Mouse (Mus musculus) left cerebral cortex, postnatal 14 days (tissue): ENCODE data around the gene Sh3rf1. TPM values are rescaled to one million over a fixed set of nuclear protein-coding genes. Genes with fewer than 3 reads are reported as not detected.
A peak's percentile ranks its signal among the peaks of the same experiment; 100 is the strongest.
"Not testable (repeated sequence)": the region's sequence is repeated elsewhere in the genome, so short reads cannot be mapped to it uniquely, and the experiment has no call there.

Experiments
- DNase-seq, 2 experiments: peaks; one replicate each; pipeline ENCODE4 v3.0.0; 2021 to 2022; ENCODE audit warnings: low spot score in 2 of 2, mixed read lengths in 1 of 2
- intact Hi-C: fragments of 180-260 bp; cut with DNase I; formaldehyde crosslinking; loops from one replicate; pipeline ENCODE4 v1.15.1; 2025
- total RNA-seq, 2 experiments: library from RNA; stranded (reverse); gene quantifications; 2 replicates each; pipeline ENCODE4 v1.2.3; 2021

Gene Sh3rf1
- total RNA-seq, 2 experiments from 2014 or later: 39.5 to 41.7 TPM

GRCm38 (mm10) chr8:61385502-61386191 is 162.0 kb downstream of the Sh3rf1 start:
- intact Hi-C loops: loop anchor here (10.0 kb wide), 1 partner anchor 99 kb away; the partner anchor contains the start of gene Cbr4
- DNase-seq: no peak

- intact Hi-C loops: loop anchor here (10.0 kb wide), 1 partner anchor 98 kb away; the partner anchor contains the start of gene Cbr4
- DNase-seq: peak in 1 of 2 experiments; percentile 30
These were observed 163.0 kb downstream of the Sh3rf1 start for GRCm38 (mm10) chr8:61386645-61387044.

GRCm38 (mm10) chr8:61387501-61387963 is 163.9 kb downstream of the Sh3rf1 start:
- DNase-seq: no peak
- intact Hi-C loops: loop anchor here (10.0 kb wide), 1 partner anchor 97 kb away; the partner anchor contains the start of gene Cbr4

- DNase-seq: no peak
- intact Hi-C loops: loop anchor here (10.0 kb wide), 1 partner anchor 96 kb away; the partner anchor contains the start of gene Cbr4
These were observed 164.7 kb downstream of the Sh3rf1 start for GRCm38 (mm10) chr8:61388341-61388740.

- intact Hi-C loops: no loop called here
- DNase-seq: no peak
These were observed 166.8 kb downstream of the Sh3rf1 start for GRCm38 (mm10) chr8:61390307-61391057.

GRCm38 (mm10) chr8:61391058-61391434 is 167.4 kb downstream of the Sh3rf1 start:
- no peak for DNase-seq
- intact Hi-C loops: no loop called here

GRCm38 (mm10) chr8:61397139-61397538 is 173.5 kb downstream of the Sh3rf1 start:
- no peak for DNase-seq
- intact Hi-C loops: no loop called here

- no peak for DNase-seq
- intact Hi-C loops: no loop called here
These were observed 174.1 kb downstream of the Sh3rf1 start for GRCm38 (mm10) chr8:61397755-61398154.

- DNase-seq: no peak
- intact Hi-C loops: no loop called here
These were observed 179.2 kb downstream of the Sh3rf1 start for GRCm38 (mm10) chr8:61402861-61403260.

GRCm38 (mm10) chr8:61403266-61404177 is 179.8 kb downstream of the Sh3rf1 start:
- DNase-seq: no peak
- intact Hi-C loops: no loop called here

- DNase-seq: no peak
- intact Hi-C loops: no loop called here
These were observed 180.5 kb downstream of the Sh3rf1 start for GRCm38 (mm10) chr8:61404178-61404560.

- DNase-seq: no peak
- intact Hi-C loops: no loop called here
These were observed 185.4 kb downstream of the Sh3rf1 start for GRCm38 (mm10) chr8:61409081-61409480.

- DNase-seq, intact Hi-C loops: not testable (repeated sequence)
These were observed 186.0 kb downstream of the Sh3rf1 start for GRCm38 (mm10) chr8:61409712-61410111.

GRCm38 (mm10) chr8:61419521-61419920 is 195.8 kb downstream of the Sh3rf1 start:
- DNase-seq: no peak
- intact Hi-C loops: no loop called here

GRCm38 (mm10) chr8:61420166-61420565 is 196.5 kb downstream of the Sh3rf1 start:
- intact Hi-C loops: no loop called here
- no peak for DNase-seq

GRCm38 (mm10) chr8:61421606-61422005 is 197.9 kb downstream of the Sh3rf1 start:
- intact Hi-C loops: no loop called here
- peak; percentile 22 to 49 for DNase-seq

GRCm38 (mm10) chr8:61425125-61425524 is 201.5 kb downstream of the Sh3rf1 start:
- DNase-seq: no peak
- intact Hi-C loops: no loop called here

GRCm38 (mm10) chr8:61426072-61426471 is 202.4 kb downstream of the Sh3rf1 start:
- DNase-seq: no peak

GRCm38 (mm10) chr8:61426671-61427070 is 203.0 kb downstream of the Sh3rf1 start:
- intact Hi-C loops: no loop called here
- DNase-seq: no peak

More at GRCm38 (mm10) chr8:61426072-61426471, 202.4 kb downstream of the Sh3rf1 start:
- intact Hi-C loops: no loop called here
